Comparison of ENCODE assay signal across 17 mouse cellular contexts in genomic region chr9:46503321-46504132, GRCm38 (mm10).
DNase-seq lines count a peak whose midpoint lies in the region; ATAC-seq and TF ChIP-seq lines count a peak whose summit lies in the region.
"Had no signal": no experiment of that assay in that cellular context is flagged by ENCODE, and none has a peak within 500 bp of the region (broad histone marks: within the 10 kb centered on the region; RNA-seq: fewer than 3 reads in every experiment).

No protein-coding gene starts in this region.

- TF ChIP-seq CTCF in midbrain, postnatal 0 days (IDR thresholded peaks at IDR 0.05): no peak

- no peak overlapping the region for H3K4me3 ChIP-seq in forebrain, embryonic 10.5 days
- H3K4me3 ChIP-seq in hindbrain, embryonic 13.5 days: no peak overlapping the region
- no peak overlapping the region for H3K4me3 ChIP-seq in midbrain, postnatal 0 days (ENCODE audit: low read depth, low read length)
- H3K4me3 ChIP-seq: heart, adult 2 months; limb, embryonic 13.5 days; myocyte had no signal

- peaks cover 37% of the 10 kb centered on the region for H3K27me3 ChIP-seq in forebrain, embryonic 10.5 days (ENCODE audit: poor library complexity, severe bottlenecking)
- peaks cover 13% of the 10 kb centered on the region; the same call in 1 of the 2 replicates for H3K27me3 ChIP-seq in hindbrain, embryonic 13.5 days
- H3K27me3 ChIP-seq in midbrain, postnatal 0 days (ENCODE audit: insufficient read depth, low read length): peaks cover 3% of the 10 kb centered on the region; the same call in 1 of the 2 replicates

- peak; percentile 24 to 49 for DNase-seq in layer of hippocampus, postnatal 10 days (ENCODE audit: low spot score in 2 of 2)
- no peak for DNase-seq in layer of hippocampus, adult 18-20 months (ENCODE audit: low spot score in 2 of 2)
- no peak for DNase-seq in forebrain, embryonic 10.5 days (ENCODE audit: extremely low spot score, low spot score)
- DNase-seq in midbrain, postnatal 0 days (ENCODE audit: low spot score): peak; percentile 17
- no peak for DNase-seq in gastrocnemius, adult 18-20 months (ENCODE audit: low spot score)
- no peak for DNase-seq in lung, postnatal 10 days
- no peak for DNase-seq in ovary, adult 18-20 months (ENCODE audit: low spot score)
- DNase-seq: cerebellum, adult 9-10 months; heart, adult 2 months; heart, postnatal 10 days; kidney, postnatal 36 days; layer of hippocampus, postnatal 36 days had no signal

- peak overlapping the region; percentile 58; the same call in 1 of the 2 replicates for H3K27ac ChIP-seq in forebrain, embryonic 10.5 days
- 0 out of 2 replicates have a peak overlapping the region, but pooled peaks have one; percentile 23 for H3K27ac ChIP-seq in hindbrain, embryonic 13.5 days
- no peak overlapping the region for H3K27ac ChIP-seq in midbrain, postnatal 0 days (ENCODE audit: low read depth, low read length)
- H3K27ac ChIP-seq: heart, adult 2 months; limb, embryonic 13.5 days; macrophage had no signal

- ATAC-seq in hindbrain, embryonic 13.5 days (ENCODE audit: low FRiP score): peak; percentile 60; the same call in 1 of the 2 replicates
- ATAC-seq in midbrain, postnatal 0 days (ENCODE audit: low FRiP score): no peak
- ATAC-seq: intestine, embryonic 16.5 days had no signal

- H3K4me1 ChIP-seq in forebrain, embryonic 10.5 days: peaks cover 40% of the 10 kb centered on the region
- peaks cover 34% of the 10 kb centered on the region for H3K4me1 ChIP-seq in hindbrain, embryonic 13.5 days (replicated peaks)
- peaks cover 9% of the 10 kb centered on the region; the same call in 1 of the 2 replicates for H3K4me1 ChIP-seq in midbrain, postnatal 0 days (ENCODE audit: insufficient read depth, low read length)

- WGBS in forebrain, embryonic 10.5 days: 70% methylated on average over 8 of the region's 8 CpGs
- WGBS in hindbrain, embryonic 13.5 days: 45% methylated on average over 8 of the region's 8 CpGs
- 33% methylated on average over 8 of the region's 8 CpGs for WGBS in midbrain, postnatal 0 days

- H3K36me3 ChIP-seq in forebrain, embryonic 10.5 days (replicated peaks): no peaks in the 10 kb centered on the region
- H3K36me3 ChIP-seq in hindbrain, embryonic 13.5 days: no peaks in the 10 kb centered on the region
- H3K36me3 ChIP-seq in midbrain, postnatal 0 days (ENCODE audit: insufficient read depth, low read length): no peaks in the 10 kb centered on the region
- H3K36me3 ChIP-seq: limb, embryonic 13.5 days had no signal

- H3K4me2 ChIP-seq in hindbrain, embryonic 13.5 days: peak overlapping the region; percentile 23; the same call in 1 of the 2 replicates
- H3K4me2 ChIP-seq in midbrain, postnatal 0 days (ENCODE audit: low read depth, low read length, poor library complexity, severe bottlenecking): no peak overlapping the region
- H3K4me2 ChIP-seq: limb, embryonic 13.5 days had no signal

- no peaks in the 10 kb centered on the region for H3K9me3 ChIP-seq in forebrain, embryonic 10.5 days
- H3K9me3 ChIP-seq in hindbrain, embryonic 13.5 days: no peaks in the 10 kb centered on the region
- no peaks in the 10 kb centered on the region for H3K9me3 ChIP-seq in midbrain, postnatal 0 days (ENCODE audit: low read length)
- H3K9me3 ChIP-seq: limb, embryonic 13.5 days had no signal

- H3K9ac ChIP-seq in hindbrain, embryonic 13.5 days: no peak overlapping the region
- no peak overlapping the region for H3K9ac ChIP-seq in midbrain, postnatal 0 days (replicated peaks; ENCODE audit: low read length, poor library complexity, severe bottlenecking)
- H3K9ac ChIP-seq: limb, embryonic 13.5 days had no signal

Comparison
In these comparisons a context has a peak if more than half of its experiments do, and no peak if none do; other contexts are left out.
1. DNase-seq: peak in layer of hippocampus, postnatal 10 days (2 of 2) and midbrain, postnatal 0 days (single experiment); none in layer of hippocampus, adult 18-20 months (0 of 2), forebrain, embryonic 10.5 days (single experiment), gastrocnemius, adult 18-20 months (single experiment), lung, postnatal 10 days (single experiment) and ovary, adult 18-20 months (single experiment).